Mouse (Mus musculus) liver, embryonic 15.5 days (tissue): ENCODE results near the gene Zfp704. TPM values are rescaled to one million over a fixed set of nuclear protein-coding genes. Genes with fewer than 3 reads are reported as not detected.

Experiments
- ATAC-seq: fragments of 200-750 bp; cut with Nextera tagmentation; 2 replicates; pipeline ENCODE4 v1.8.0; 2017; ENCODE audit warnings: moderate number of reproducible peaks, mild to moderate bottlenecking, moderate library complexity; ENCODE audit not compliant: insufficient read depth
- H3K27ac ChIP-seq: fragments of 300-500 bp; sonication (generic); replicated peaks from 2 replicates; pipeline ENCODE4 v1.5.1; 2015; ENCODE audit warnings: mild to moderate bottlenecking, inconsistent platforms
- H3K27me3 ChIP-seq: fragments of 300-500 bp; sonication (generic); 2 replicates; pipeline ENCODE4 v1.6.1; 2015; ENCODE audit warnings: mild to moderate bottlenecking, inconsistent platforms
- H3K36me3 ChIP-seq: fragments of 300-500 bp; sonication (generic); replicated peaks from 2 replicates; pipeline ENCODE4 v1.6.1; 2015; ENCODE audit warnings: moderate library complexity, mild to moderate bottlenecking, inconsistent platforms
- H3K4me1 ChIP-seq: fragments of 300-500 bp; sonication (generic); replicated peaks from 2 replicates; pipeline ENCODE4 v1.6.1; 2015; ENCODE audit warnings: inconsistent platforms
- H3K4me2 ChIP-seq: fragments of 300-500 bp; sonication (generic); 2 replicates; pipeline ENCODE4 v1.6.1; 2015; ENCODE audit warnings: moderate library complexity, mild to moderate bottlenecking, inconsistent platforms
- H3K4me3 ChIP-seq: fragments of 300-500 bp; sonication (generic); replicated peaks from 2 replicates; pipeline ENCODE4 v1.5.1; 2015; ENCODE audit warnings: mild to moderate bottlenecking, inconsistent platforms
- H3K9ac ChIP-seq: fragments of 300-500 bp; sonication (generic); 2 replicates; pipeline ENCODE4 v1.6.1; 2015; ENCODE audit warnings: moderate library complexity, mild to moderate bottlenecking, inconsistent platforms
- H3K9me3 ChIP-seq: fragments of 300-500 bp; sonication (generic); replicated peaks from 2 replicates; pipeline ENCODE4 v1.6.1; 2016; ENCODE audit warnings: inconsistent platforms
- WGBS: fragments of 180-500 bp; shearing (Covaris S2); methylation state at CpG from one replicate; pipeline ENCODE4 v1.1.7; 2015; ENCODE audit warnings: mixed read lengths; ENCODE audit not compliant: insufficient replicate concordance; 5-methylcytosine and 5-hydroxymethylcytosine counted together
- polyA plus RNA-seq: library from polyadenylated mRNA; unstranded; fragments of >200 nt; fragmentation: Nextera tagmentation; extraction: Ambion mirVana; gene quantifications from 2 replicates; pipeline ENCODE4 v1.2.1, GENCODE M21; 2015

Zfp704 gene
- polyA plus RNA-seq, 1 experiment from 2014 or later: 0.81 TPM

GRCm38 (mm10) chr3:9611226-9611625, 1.3 kb upstream of the Zfp704 start:
- Histone ChIP-seq H3K27me3 (peaks cover 42% of the 10 kb centered on the region), H3K4me1 (peaks cover 41% of the 10 kb centered on the region), H3K9me3 (no peaks in the 10 kb centered on the region), H3K27ac (no peak overlapping the region), H3K4me2 (no peak overlapping the region), H3K9ac (no peak overlapping the region), H3K36me3 (no peaks in the 10 kb centered on the region), H3K4me3 (no peak overlapping the region)
- WGBS: 56% methylated on average over 4 of the region's 4 CpGs
- no peak for ATAC-seq

GRCm38 (mm10) chr3:9610426-9610825, 541 bp upstream of the Zfp704 start:
- 62% methylated on average over 2 of the region's 2 CpGs for WGBS
- no peaks in the 10 kb centered on the region for H3K36me3 ChIP-seq
- H3K27me3 ChIP-seq: peaks cover 42% of the 10 kb centered on the region
- peak overlapping the region; percentile 71 for H3K4me3 ChIP-seq
- no peaks in the 10 kb centered on the region for H3K9me3 ChIP-seq
- H3K4me1 ChIP-seq: peaks cover 49% of the 10 kb centered on the region
- peak overlapping the region; percentile 98; the same call in 1 of the 2 replicates for H3K4me2 ChIP-seq
- no peak overlapping the region for H3K27ac ChIP-seq
- no peak for ATAC-seq
- no peak overlapping the region for H3K9ac ChIP-seq

GRCm38 (mm10) chr3:9608906-9609580, 842 bp downstream of the Zfp704 start:
- Histone ChIP-seq H3K27me3 (peaks cover 42% of the 10 kb centered on the region), H3K4me1 (peaks cover 49% of the 10 kb centered on the region)

GRCm38 (mm10) chr3:9608441-9608905, 1.4 kb downstream of the Zfp704 start:
- H3K4me2 ChIP-seq: peak overlapping the region; percentile 98
- under 1% methylated on average over 16 of the region's 16 CpGs for WGBS
- peak overlapping the region; percentile 71 for H3K4me3 ChIP-seq
- no peaks in the 10 kb centered on the region for H3K9me3 ChIP-seq
- peak overlapping the region; percentile 79 for H3K27ac ChIP-seq
- H3K4me1 ChIP-seq: peaks cover 47% of the 10 kb centered on the region
- no peaks in the 10 kb centered on the region for H3K36me3 ChIP-seq
- H3K9ac ChIP-seq: peak overlapping the region; percentile 70
- H3K27me3 ChIP-seq: peaks cover 42% of the 10 kb centered on the region
- ATAC-seq: no peak

More at GRCm38 (mm10) chr3:9608906-9609580, 842 bp downstream of the Zfp704 start:
- no peaks in the 10 kb centered on the region for H3K36me3 ChIP-seq
- H3K4me2 ChIP-seq: peak overlapping the region; percentile 98
- H3K4me3 ChIP-seq: peak overlapping the region; percentile 71
- ATAC-seq: peak; percentile 38
- WGBS: under 1% methylated on average over 94 of the region's 94 CpGs
- peak overlapping the region; percentile 70 for H3K9ac ChIP-seq
- H3K27ac ChIP-seq: peak overlapping the region; percentile 79
- H3K9me3 ChIP-seq: no peaks in the 10 kb centered on the region

GRCm38 (mm10) chr3:9607686-9608085, 2.2 kb downstream of the Zfp704 start:
- 77% methylated on average over 5 of the region's 5 CpGs for WGBS
- H3K27ac ChIP-seq: no peak overlapping the region

GRCm38 (mm10) chr3:9605784-9606706, 3.8 kb downstream of the Zfp704 start:
- ATAC-seq: no peak
- Histone ChIP-seq H3K36me3 (no peaks in the 10 kb centered on the region), H3K4me1 (peaks cover 47% of the 10 kb centered on the region), H3K4me2 (no peak overlapping the region), H3K27me3 (peaks cover 29% of the 10 kb centered on the region), H3K9me3 (no peaks in the 10 kb centered on the region), H3K27ac (no peak overlapping the region), H3K4me3 (no peak overlapping the region), H3K9ac (no peak overlapping the region)
- 44% methylated on average over 11 of the region's 11 CpGs for WGBS

More at GRCm38 (mm10) chr3:9607686-9608085, 2.2 kb downstream of the Zfp704 start:
- Histone ChIP-seq H3K36me3 (no peaks in the 10 kb centered on the region), H3K4me1 (peaks cover 47% of the 10 kb centered on the region), H3K4me3 (no peak overlapping the region), H3K27me3 (peaks cover 41% of the 10 kb centered on the region), H3K9ac (peak overlapping the region; percentile 70; the same call in 1 of the 2 replicates), H3K9me3 (no peaks in the 10 kb centered on the region), H3K4me2 (peak overlapping the region; percentile 98; the same call in 1 of the 2 replicates)
- ATAC-seq: no peak

GRCm38 (mm10) chr3:9604941-9605340, 4.9 kb downstream of the Zfp704 start:
- H3K4me3 ChIP-seq: no peak overlapping the region
- H3K36me3 ChIP-seq: no peaks in the 10 kb centered on the region
- no peaks in the 10 kb centered on the region for H3K9me3 ChIP-seq
- H3K27me3 ChIP-seq: peaks cover 17% of the 10 kb centered on the region
- no peak overlapping the region for H3K9ac ChIP-seq
- WGBS: 62% methylated on average over 7 of the region's 7 CpGs
- ATAC-seq: no peak
- peaks cover 52% of the 10 kb centered on the region for H3K4me1 ChIP-seq
- H3K27ac ChIP-seq: no peak overlapping the region
- H3K4me2 ChIP-seq: no peak overlapping the region

GRCm38 (mm10) chr3:9603866-9604265, 6.0 kb downstream of the Zfp704 start:
- Histone ChIP-seq H3K27ac (no peak overlapping the region), H3K9me3 (no peaks in the 10 kb centered on the region), H3K4me3 (no peak overlapping the region), H3K4me1 (peaks cover 54% of the 10 kb centered on the region), H3K4me2 (no peak overlapping the region), H3K9ac (no peak overlapping the region), H3K36me3 (no peaks in the 10 kb centered on the region), H3K27me3 (peaks cover 7% of the 10 kb centered on the region)
- WGBS: 78% methylated on average over 4 of the region's 4 CpGs
- no peak for ATAC-seq

GRCm38 (mm10) chr3:9600577-9600976, 9.3 kb downstream of the Zfp704 start:
- Histone ChIP-seq H3K36me3 (no peaks in the 10 kb centered on the region), H3K9me3 (no peaks in the 10 kb centered on the region), H3K4me2 (no peak overlapping the region), H3K4me3 (no peak overlapping the region), H3K27ac (no peak overlapping the region), H3K27me3 (no peaks in the 10 kb centered on the region), H3K9ac (no peak overlapping the region), H3K4me1 (peaks cover 38% of the 10 kb centered on the region)
- WGBS: 52% methylated on average over 6 of the region's 6 CpGs
- ATAC-seq: peak; percentile 22; the same call in 1 of the 2 replicates

- Histone ChIP-seq H3K9me3 (no peaks in the 10 kb centered on the region), H3K4me1 (peaks cover 32% of the 10 kb centered on the region), H3K4me2 (no peak overlapping the region), H3K27me3 (no peaks in the 10 kb centered on the region), H3K9ac (no peak overlapping the region), H3K36me3 (no peaks in the 10 kb centered on the region), H3K27ac (no peak overlapping the region; the same call in 1 of the 2 replicates), H3K4me3 (no peak overlapping the region)
- ATAC-seq: peak; percentile 37
- 63% methylated on average over 11 of the region's 11 CpGs for WGBS
These were observed 10.0 kb downstream of the Zfp704 start for GRCm38 (mm10) chr3:9599738-9600410.
